Mouse (Mus musculus) ES-CJ7 (cell line): ENCODE results near the gene Ggt7.
"Not testable (repeated sequence)": the region's sequence is repeated elsewhere in the genome, so short reads cannot be mapped to it uniquely, and the experiment has no call there.

Source experiments
- DNase-seq: peaks from one replicate; pipeline ENCODE4 v3.0.0; 2011; ENCODE audit warnings: low read depth, low spot score

Gene Ggt7

GRCm38 (mm10) chr2:155517455-155518423 lies at the start of gene Ggt7, which contains the start of gene Acss2:
Gene Ggt7, minus strand, starts transcription at chr2:155518237.
Gene Acss2, plus strand, starts transcription at chr2:155517948.
- DNase-seq: peak; percentile 98

GRCm38 (mm10) chr2:155567751-155568150 lies 49.7 kb upstream of the Ggt7 start:
- no peak for DNase-seq

GRCm38 (mm10) chr2:155562934-155563333 lies 44.9 kb upstream of the Ggt7 start:
- DNase-seq: peak; percentile 63

- DNase-seq: no peak
Observed at GRCm38 (mm10) chr2:155562209-155562608, 44.2 kb upstream of the Ggt7 start.

- DNase-seq: no peak
Observed at GRCm38 (mm10) chr2:155554426-155554985, 36.5 kb upstream of the Ggt7 start.

GRCm38 (mm10) chr2:155552949-155553354 lies 34.9 kb upstream of the Ggt7 start:
- DNase-seq: no peak

GRCm38 (mm10) chr2:155552336-155552735 lies 34.3 kb upstream of the Ggt7 start:
- DNase-seq: no peak

- DNase-seq: no peak
Observed at GRCm38 (mm10) chr2:155546955-155547354, 28.9 kb upstream of the Ggt7 start.

GRCm38 (mm10) chr2:155540822-155541458 lies 22.9 kb upstream of the Ggt7 start:
- DNase-seq: no peak

- no peak for DNase-seq
Observed at GRCm38 (mm10) chr2:155539696-155540095, 21.7 kb upstream of the Ggt7 start.

GRCm38 (mm10) chr2:155538463-155539057 lies 20.5 kb upstream of the Ggt7 start:
- DNase-seq: not testable (repeated sequence)

- no peak for DNase-seq
Observed at GRCm38 (mm10) chr2:155537761-155538462, 19.9 kb upstream of the Ggt7 start.

- DNase-seq: no peak
Observed at GRCm38 (mm10) chr2:155536292-155536691, 18.3 kb upstream of the Ggt7 start.

- DNase-seq: no peak
Observed at GRCm38 (mm10) chr2:155527367-155527766, 9.3 kb upstream of the Ggt7 start.

GRCm38 (mm10) chr2:155524378-155524777 lies 6.3 kb upstream of the Ggt7 start:
- DNase-seq: no peak

GRCm38 (mm10) chr2:155523706-155524105 lies 5.7 kb upstream of the Ggt7 start:
- DNase-seq: no peak

- DNase-seq: peak; percentile 18
Observed at GRCm38 (mm10) chr2:155518531-155519270, 664 bp upstream of the Ggt7 start.

- peak; percentile 25 for DNase-seq
Observed at GRCm38 (mm10) chr2:155515941-155516340, 2.1 kb downstream of the Ggt7 start.

- peak; percentile 43 for DNase-seq
Observed at GRCm38 (mm10) chr2:155514666-155515065, 3.4 kb downstream of the Ggt7 start.

GRCm38 (mm10) chr2:155513543-155513942 lies 4.5 kb downstream of the Ggt7 start:
- no peak for DNase-seq

GRCm38 (mm10) chr2:155512479-155512878 lies 5.6 kb downstream of the Ggt7 start:
- peak; percentile 73 for DNase-seq
